Mouse (Mus musculus) cerebellum, adult 11-12 months (tissue): ENCODE results near the gene Cplx1.
A peak's percentile ranks its signal among the peaks of the same experiment; 100 is the strongest.
"Not testable (repeated sequence)": the region's sequence is repeated elsewhere in the genome, so short reads cannot be mapped to it uniquely, and the experiment has no call there.

Experiments used
- DNase-seq: peaks from one replicate; pipeline ENCODE4 v3.0.0; 2022

The Cplx1 gene

GRCm38 (mm10) chr5:108515581-108516361, 34.1 kb downstream of the Cplx1 start:
- peak; percentile 81 for DNase-seq

- DNase-seq: no peak
These were observed 47.5 kb downstream of the Cplx1 start for GRCm38 (mm10) chr5:108502286-108502685.

- DNase-seq: no peak
These were observed 48.3 kb downstream of the Cplx1 start for GRCm38 (mm10) chr5:108501573-108501972.

- not testable (repeated sequence) for DNase-seq
These were observed 63.7 kb downstream of the Cplx1 start for GRCm38 (mm10) chr5:108486148-108486547.

GRCm38 (mm10) chr5:108485239-108485638, 64.6 kb downstream of the Cplx1 start:
- DNase-seq: peak; percentile 43

- no peak for DNase-seq
These were observed 66.8 kb downstream of the Cplx1 start for GRCm38 (mm10) chr5:108483006-108483405.

- no peak for DNase-seq
These were observed 73.8 kb downstream of the Cplx1 start for GRCm38 (mm10) chr5:108475977-108476376.

GRCm38 (mm10) chr5:108473737-108474136, 76.1 kb downstream of the Cplx1 start:
- DNase-seq: no peak

GRCm38 (mm10) chr5:108469617-108470016, 80.2 kb downstream of the Cplx1 start:
- no peak for DNase-seq
